Comparison of ENCODE assay signal across 26 mouse cellular contexts in genomic region chr13:70689452-70689960, GRCm38 (mm10). TPM values are rescaled to one million over a fixed set of nuclear protein-coding genes. Genes with fewer than 3 reads are reported as not detected.
A peak's percentile ranks its signal among the peaks of the same experiment; 100 is the strongest.
DNase-seq lines count a peak whose midpoint lies in the region; ATAC-seq and TF ChIP-seq lines count a peak whose summit lies in the region.
"Had no signal": no experiment of that assay in that cellular context is flagged by ENCODE, and none has a peak within 500 bp of the region (broad histone marks: within the 10 kb centered on the region; RNA-seq: fewer than 3 reads in every experiment).

No protein-coding gene starts in this region.

- no peak overlapping the region for H3K4me2 ChIP-seq in kidney, postnatal 0 days (ENCODE audit: low read length)
- H3K4me2 ChIP-seq in hindbrain, embryonic 14.5 days (replicated peaks) = no peak overlapping the region
- H3K4me2 ChIP-seq: embryonic facial prominence, embryonic 12.5 days; forebrain, embryonic 12.5 days had no signal

- no peak overlapping the region for H3K9ac ChIP-seq in kidney, postnatal 0 days (ENCODE audit: low read depth, low read length)
- H3K9ac ChIP-seq in hindbrain, embryonic 14.5 days = no peak overlapping the region
- H3K9ac ChIP-seq: embryonic facial prominence, embryonic 12.5 days; forebrain, embryonic 12.5 days had no signal

- H3K9me3 ChIP-seq in kidney, postnatal 0 days (replicated peaks; ENCODE audit: low read length) = no peaks in the 10 kb centered on the region
- no peaks in the 10 kb centered on the region for H3K9me3 ChIP-seq in hindbrain, embryonic 14.5 days (ENCODE audit: control insufficient read depth, low read length)
- H3K9me3 ChIP-seq: embryonic facial prominence, embryonic 10.5 days; embryonic facial prominence, embryonic 12.5 days; forebrain, embryonic 10.5 days; forebrain, embryonic 12.5 days had no signal

- no peak overlapping the region for H3K27ac ChIP-seq in kidney, postnatal 0 days
- no peak overlapping the region for H3K27ac ChIP-seq in hindbrain, embryonic 14.5 days
- H3K27ac ChIP-seq: embryonic facial prominence, embryonic 10.5 days; embryonic facial prominence, embryonic 12.5 days; forebrain, embryonic 10.5 days; forebrain, embryonic 12.5 days had no signal

- TF ChIP-seq CTCF in kidney, postnatal 0 days (IDR thresholded peaks at IDR 0.05; ENCODE audit: low read depth) = no peak
- no peak for TF ChIP-seq CTCF in brain, embryonic 14.5 days (IDR thresholded peaks at IDR 0.05; ENCODE audit: borderline replicate concordance, extremely low read depth, insufficient read depth, insufficient read length)

- TF ChIP-seq POLR2A in brain, embryonic 14.5 days (IDR thresholded peaks at IDR 0.05; ENCODE audit: borderline replicate concordance, extremely low read depth, insufficient read depth, insufficient read length, poor library complexity, severe bottlenecking) = no peak

- H3K4me1 ChIP-seq in kidney, postnatal 0 days (replicated peaks; ENCODE audit: insufficient read depth, low read length) = no peaks in the 10 kb centered on the region
- 0 out of 2 replicates have a peak, but pooled peaks cover 5% of the 10 kb centered on the region for H3K4me1 ChIP-seq in hindbrain, embryonic 14.5 days (replicated peaks; ENCODE audit: control insufficient read depth, insufficient read depth, low read length)
- H3K4me1 ChIP-seq: embryonic facial prominence, embryonic 12.5 days had no signal

- no peaks in the 10 kb centered on the region for H3K36me3 ChIP-seq in kidney, postnatal 0 days (ENCODE audit: insufficient read depth, low read length)
- no peaks in the 10 kb centered on the region for H3K36me3 ChIP-seq in hindbrain, embryonic 14.5 days (replicated peaks; ENCODE audit: control insufficient read depth, insufficient read depth)
- H3K36me3 ChIP-seq: embryonic facial prominence, embryonic 10.5 days; embryonic facial prominence, embryonic 12.5 days; forebrain, embryonic 10.5 days; forebrain, embryonic 12.5 days; G1E had no signal

- no peak overlapping the region for H3K4me3 ChIP-seq in kidney, postnatal 0 days (replicated peaks; ENCODE audit: low read depth, low read length)
- H3K4me3 ChIP-seq in hindbrain, embryonic 14.5 days (replicated peaks; ENCODE audit: low read length) = no peak overlapping the region
- H3K4me3 ChIP-seq: embryonic facial prominence, embryonic 10.5 days; embryonic facial prominence, embryonic 12.5 days; erythroblast, embryonic 14.5 days; forebrain, embryonic 10.5 days; forebrain, embryonic 12.5 days had no signal

- ATAC-seq in kidney, postnatal 0 days (replicated peaks; ENCODE audit: low FRiP score, low read depth) = no peak
- ATAC-seq in hindbrain, embryonic 14.5 days (ENCODE audit: low FRiP score) = no peak
- ATAC-seq: CD4-positive, CD25-positive, alpha-beta regulatory T cell, adult 4 months; forebrain, embryonic 14.5 days; forebrain, embryonic 16.5 days had no signal

- DNase-seq in kidney, postnatal 0 days (ENCODE audit: low spot score) = peak; percentile 12
- DNase-seq in kidney, postnatal 4 days = no peak
- DNase-seq in 3T3-L1 (ENCODE audit: low read depth, low spot score) (peak; percentile 54), NIH3T3 (ENCODE audit: low read depth) (peak; percentile 58)
- DNase-seq in brain, embryonic 14.5 days (ENCODE audit: low read depth) = peak; percentile 32
- DNase-seq in gastrocnemius, adult 18-20 months (ENCODE audit: low spot score) = no peak
- no peak for DNase-seq in testis, postnatal 10 days (ENCODE audit: low spot score)
- DNase-seq in hindbrain, embryonic 14.5 days (ENCODE audit: low spot score) = no peak
- DNase-seq: adrenal gland, adult 2 months; adrenal gland, postnatal 10 days; adrenal gland, postnatal 25 days; cerebellum, adult 11-12 months; cerebellum, adult 2 months; cerebellum, adult 9-10 months; cerebellum, postnatal 10 days; cerebellum, postnatal 25 days had no signal

- H3K27me3 ChIP-seq in kidney, postnatal 0 days (ENCODE audit: insufficient read depth, low read length) = no peaks in the 10 kb centered on the region
- no peaks in the 10 kb centered on the region for H3K27me3 ChIP-seq in hindbrain, embryonic 14.5 days (ENCODE audit: control insufficient read depth, insufficient read depth, low read length)
- H3K27me3 ChIP-seq: CH12.LX; embryonic facial prominence, embryonic 12.5 days; forebrain, embryonic 12.5 days had no signal

- 9% methylated on average over 2 of the region's 2 CpGs for WGBS in kidney, postnatal 0 days
- 56% methylated on average over 2 of the region's 2 CpGs for WGBS in hindbrain, embryonic 14.5 days

RNA-seq across cellular contexts. Expression of gene Ice1, which starts 52.1 kb away (rescaled TPM):
- 14.7 and 17.9 TPM in 2 replicates for polyA plus RNA-seq in kidney, postnatal 0 days (2015; fragmentation: Nextera tagmentation; extraction: Ambion mirVana)
- polyA plus RNA-seq in brain, embryonic 14.5 days (2012; rRNA removed) = 119 and 121 TPM in 2 replicates
- 10 to 100 TPM; 14.6 to 18.3 TPM for total RNA-seq in gastrocnemius, adult 18-20 months (2021)
- polyA plus RNA-seq in hindbrain, embryonic 14.5 days (2014; fragmentation: Nextera tagmentation; extraction: Ambion mirVana) = 47.9 and 51.8 TPM in 2 replicates

Comparison
In these comparisons a context has a peak if more than half of its experiments do, and no peak if none do; other contexts are left out.
1. DNase-seq: peak in kidney, postnatal 0 days (single experiment), 3T3-L1 (single experiment), NIH3T3 (single experiment) and brain, embryonic 14.5 days (single experiment); none in kidney, postnatal 4 days (0 of 2), gastrocnemius, adult 18-20 months (single experiment), testis, postnatal 10 days (single experiment) and hindbrain, embryonic 14.5 days (single experiment).